Mouse (Mus musculus): Measurements from ENCODE around the gene Olfr594.
"Not testable (repeated sequence)": the region's sequence is repeated elsewhere in the genome, so short reads cannot be mapped to it uniquely, and the experiment has no call there.

Gene Olfr594

GRCm38 (mm10) chr7:103216696-103217095 lies at the start of gene Olfr594:
Gene Olfr594, plus strand, starts transcription at chr7:103216996.
- DNase-seq (ENCODE audit: low spot score in 2 of 2): no peak

GRCm38 (mm10) chr7:103169697-103170096 lies 47.1 kb upstream of the Olfr594 start:
- DNase-seq (ENCODE audit: low spot score in 2 of 2): no peak

GRCm38 (mm10) chr7:103178240-103178639 lies 38.6 kb upstream of the Olfr594 start, which contains the start of gene Olfr591:
Gene Olfr591, minus strand, starts transcription at chr7:103178340.
- DNase-seq (ENCODE audit: low spot score in 2 of 2): no peak

GRCm38 (mm10) chr7:103184503-103184902 lies 32.3 kb upstream of the Olfr594 start, which contains the start of gene Olfr592:
Gene Olfr592, plus strand, starts transcription at chr7:103184803.
- not testable (repeated sequence) for DNase-seq (ENCODE audit: low spot score in 2 of 2)

- no peak for DNase-seq (ENCODE audit: low spot score in 2 of 2)
Measured at GRCm38 (mm10) chr7:103211562-103211961, 5.2 kb upstream of the Olfr594 start, which contains the start of gene Olfr593. Gene Olfr593, plus strand, starts transcription at chr7:103211862.

- DNase-seq (ENCODE audit: low spot score in 2 of 2): not testable (repeated sequence)
Measured at GRCm38 (mm10) chr7:103212050-103212449, 4.7 kb upstream of the Olfr594 start.

- DNase-seq (ENCODE audit: low spot score in 2 of 2): not testable (repeated sequence)
Measured at GRCm38 (mm10) chr7:103252405-103252804, 35.6 kb downstream of the Olfr594 start, which contains the start of gene Usp17ld. Gene Usp17ld, minus strand, starts transcription at chr7:103252505.

All from right cerebral cortex, adult 2 months (tissue).